Mouse (Mus musculus) brain, embryonic 14.5 days (tissue): Measurements from ENCODE around the gene Slc38a9.

ENCODE experiments used
- CTCF ChIP-seq: fragments of 200-500 bp; IDR thresholded peaks from 2 replicates; pipeline ENCODE4 v1.5.1; 2012; ENCODE audit warnings: inconsistent platforms, mild to moderate bottlenecking, moderate library complexity, borderline replicate concordance; ENCODE audit not compliant: insufficient read depth, insufficient read length; ENCODE audit errors: extremely low read depth
- POLR2A ChIP-seq: fragments of 200-500 bp; IDR thresholded peaks from 2 replicates; pipeline ENCODE4 v1.6.1; 2012; ENCODE audit warnings: mild to moderate bottlenecking, inconsistent platforms, borderline replicate concordance; ENCODE audit not compliant: poor library complexity, insufficient read depth, insufficient read length, severe bottlenecking; ENCODE audit errors: extremely low read depth

DNA sequence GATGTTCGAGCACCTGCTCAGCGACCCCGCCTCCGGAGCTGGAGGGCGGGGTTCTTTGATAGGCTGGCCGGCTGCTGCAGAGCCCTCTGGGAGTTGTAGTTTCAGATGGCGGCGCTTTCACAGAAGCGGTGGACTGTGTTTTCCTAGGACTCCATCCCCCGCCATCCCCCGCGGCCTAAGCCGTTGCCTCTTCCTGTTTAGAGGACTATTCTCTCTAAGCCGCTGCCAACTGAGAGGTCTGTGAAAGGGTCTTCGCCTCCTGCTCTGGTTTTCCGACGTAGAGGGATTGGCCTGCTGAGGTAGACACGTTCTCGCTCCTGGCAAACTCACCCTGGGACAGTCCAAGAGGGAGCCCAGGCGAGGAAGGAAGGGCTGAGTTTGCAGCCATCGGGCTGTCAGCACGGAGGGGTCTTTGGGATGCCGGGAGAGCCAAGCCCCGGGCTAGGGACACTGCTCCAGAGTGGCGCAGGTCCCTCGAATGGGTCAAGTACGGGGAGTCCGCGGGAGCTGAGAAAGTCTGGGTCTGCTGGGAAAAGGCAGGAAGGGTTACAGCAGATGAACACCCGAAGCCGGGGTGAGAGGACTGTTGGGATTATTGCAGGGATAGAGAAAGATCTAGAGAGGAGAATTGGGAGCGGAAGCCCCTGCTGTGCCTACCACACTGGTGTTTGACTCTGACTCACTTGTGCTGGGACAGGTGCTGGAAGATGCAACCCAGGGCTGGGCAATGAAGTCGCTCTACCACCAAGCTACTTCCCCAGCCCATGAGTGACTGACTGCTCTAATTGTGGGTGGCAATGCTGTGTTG lies at the start of gene Slc38a9:
- TF ChIP-seq CTCF (no peak), POLR2A (peak; percentile 25; the same call in 1 of the 2 replicates)
